Mouse (Mus musculus) CH12.LX (cell line): ENCODE results near the gene St6galnac4. TPM values are rescaled to one million over a fixed set of nuclear protein-coding genes. Genes with fewer than 3 reads are reported as not detected.

Source experiments
- DNase-seq: peaks from one replicate; pipeline ENCODE4 v3.0.0-alpha.2; 2013; ENCODE audit errors: extremely low read depth
- H3K27ac ChIP-seq: 2 replicates; pipeline ENCODE4 v1.5.1; 2012; ENCODE audit warnings: low read depth, mild to moderate bottlenecking, control low read depth, moderate library complexity; ENCODE audit not compliant: insufficient read depth
- H3K27me3 ChIP-seq: replicated peaks from 2 replicates; pipeline ENCODE3; 2012; ENCODE audit warnings: inconsistent platforms
- H3K36me3 ChIP-seq, 2 experiments: replicated peaks in 1 of 2; 2 replicates each; pipeline versions ENCODE3 to v1.6.1; 2012; ENCODE audit warnings: inconsistent platforms in 1 of 2, low read length in 1 of 2, mild to moderate bottlenecking in 1 of 2, mixed read lengths in 1 of 2, moderate library complexity in 1 of 2; ENCODE audit not compliant: control insufficient read depth in 1 of 2, insufficient read depth in 1 of 2
- H3K4me1 ChIP-seq, 2 experiments: 2 replicates each; pipeline ENCODE4 v1.6.1; 2012; ENCODE audit warnings: inconsistent platforms in 1 of 2, moderate library complexity in 1 of 2; ENCODE audit not compliant: insufficient read depth in 2 of 2, control insufficient read depth in 1 of 2
- H3K4me2 ChIP-seq: 2 replicates; pipeline ENCODE4 v1.6.1; 2012; ENCODE audit warnings: low read depth, mild to moderate bottlenecking, control low read depth; ENCODE audit not compliant: poor library complexity, insufficient read depth, severe bottlenecking
- H3K4me3 ChIP-seq, 3 experiments: fragments of 150-350 bp in 1 of 3; sonication (generic) in 1 of 3; replicated peaks in 1 of 3; 2 replicates each; pipeline versions ENCODE3 to v1.5.1; 2011 to 2012; ENCODE audit warnings: low read depth in 2 of 3, low read length in 2 of 3, mild to moderate bottlenecking in 2 of 3, moderate library complexity in 2 of 3, control low read depth in 1 of 3, improper control_type of control experiment in 1 of 3, inconsistent platforms in 1 of 3, mixed read lengths in 1 of 3; ENCODE audit not compliant: poor library complexity in 1 of 3
- H3K79me2 ChIP-seq: replicated peaks from 2 replicates; pipeline ENCODE4 v1.6.1; 2012; ENCODE audit warnings: mild to moderate bottlenecking, moderate library complexity; ENCODE audit not compliant: control insufficient read depth, poor library complexity, insufficient read depth, severe bottlenecking; ENCODE audit errors: extremely low read depth
- H3K9ac ChIP-seq: 2 replicates; pipeline ENCODE4 v1.6.1; 2012; ENCODE audit warnings: low read depth, mild to moderate bottlenecking, control low read depth, moderate library complexity; ENCODE audit not compliant: insufficient read depth
- H3K9me3 ChIP-seq: replicated peaks from 2 replicates; pipeline ENCODE3; 2012; ENCODE audit warnings: low read length, inconsistent platforms, mixed read lengths
- CHD1 ChIP-seq: IDR thresholded peaks from 2 replicates; pipeline ENCODE4 v1.6.1; 2012; ENCODE audit warnings: low read depth, low read length, improper control_type of control experiment, inconsistent platforms
- CTCF ChIP-seq, 2 experiments: IDR thresholded peaks in 1 of 2; conservative IDR thresholded peaks in 1 of 2; 2 replicates each; pipeline ENCODE4 v1.5.1; 2011 to 2012; ENCODE audit warnings: low read depth in 2 of 2, low read length in 2 of 2, improper control_type of control experiment in 1 of 2, inconsistent platforms in 1 of 2, mild to moderate bottlenecking in 1 of 2, moderate library complexity in 1 of 2
- EP300 ChIP-seq: IDR thresholded peaks from 2 replicates; pipeline ENCODE4 v1.6.1; 2011; ENCODE audit warnings: low read length, improper control_type of control experiment
- ETS1 ChIP-seq: conservative IDR thresholded peaks from 2 replicates; pipeline ENCODE4 v1.6.1; 2012; ENCODE audit warnings: low read depth, mild to moderate bottlenecking, inconsistent platforms, low read length, improper control_type of control experiment, moderate library complexity
- HCFC1 ChIP-seq: IDR thresholded peaks from 2 replicates; pipeline ENCODE4 v1.6.1; 2012; ENCODE audit warnings: low read depth, mild to moderate bottlenecking, inconsistent platforms, low read length, improper control_type of control experiment
- JUN ChIP-seq: IDR thresholded peaks from 2 replicates; pipeline ENCODE4 v1.6.1; 2011; ENCODE audit warnings: low read depth, mild to moderate bottlenecking, low read length, improper control_type of control experiment, moderate library complexity; ENCODE audit not compliant: insufficient read depth
- MAFK ChIP-seq: IDR thresholded peaks from 2 replicates; pipeline ENCODE4 v1.6.1; 2011; ENCODE audit warnings: low read length, improper control_type of control experiment; ENCODE audit not compliant: insufficient replicate concordance
- MAX ChIP-seq: IDR thresholded peaks from 2 replicates; pipeline ENCODE4 v1.6.1; 2011; ENCODE audit warnings: low read length, improper control_type of control experiment
- MXI1 ChIP-seq: IDR thresholded peaks from 2 replicates; pipeline ENCODE4 v1.6.1; 2011; ENCODE audit warnings: mild to moderate bottlenecking, low read depth, low read length, improper control_type of control experiment
- RAD21 ChIP-seq: IDR thresholded peaks from 2 replicates; pipeline ENCODE4 v1.6.1; 2011; ENCODE audit warnings: low read depth, mild to moderate bottlenecking, low read length, improper control_type of control experiment, moderate library complexity
- RCOR1 ChIP-seq: conservative IDR thresholded peaks from 2 replicates; pipeline ENCODE4 v1.6.1; 2012; ENCODE audit warnings: low read depth, mild to moderate bottlenecking, inconsistent platforms, low read length, improper control_type of control experiment
- SIN3A ChIP-seq: IDR thresholded peaks from 2 replicates; pipeline ENCODE4 v1.6.1; 2012; ENCODE audit warnings: low read length, improper control_type of control experiment, inconsistent platforms
- SMC3 ChIP-seq: IDR thresholded peaks from 2 replicates; pipeline ENCODE4 v1.6.1; 2011; ENCODE audit warnings: low read depth, low read length, improper control_type of control experiment
- TCF12 ChIP-seq: IDR thresholded peaks from 2 replicates; pipeline ENCODE4 v1.6.1; 2014; ENCODE audit warnings: low read depth, mild to moderate bottlenecking, inconsistent platforms, low read length, improper control_type of control experiment
- ZKSCAN1 ChIP-seq: IDR thresholded peaks from 2 replicates; pipeline ENCODE4 v1.6.1; 2012; ENCODE audit warnings: low read depth, inconsistent platforms, low read length, improper control_type of control experiment, borderline replicate concordance
- ZNF384 ChIP-seq: IDR thresholded peaks from 2 replicates; pipeline ENCODE4 v1.6.1; 2012; ENCODE audit warnings: low read depth, low read length, improper control_type of control experiment, inconsistent platforms
- dilution Hi-C: fragments of 300-500 bp; cut with MboI; formaldehyde crosslinking; loops from 2 replicates; pipeline ENCODE4 v1.14.3; 2020; ENCODE audit warnings: low sequenced_read_pairs; ENCODE audit not compliant: extremely low pct_unique_long_range_greater_than_20kb, extremely low pct_ligation_motif_present
- in situ Hi-C: fragments of 300-500 bp; cut with MboI; formaldehyde crosslinking; loops from 3 replicates; pipeline ENCODE4 v1.14.3; 2019; ENCODE audit warnings: low sequenced_read_pairs, low pct_ligation_motif_present, low pct_unique_long_range_greater_than_20kb, mixed read lengths
- polyA plus RNA-seq: library from polyadenylated mRNA; unstranded; fragments of >175 nt; gene quantifications from 2 replicates; pipeline ENCODE4 v1.2.1, GENCODE M21; 2012; ENCODE audit warnings: low read depth; ENCODE audit not compliant: insufficient read length
- total RNA-seq, 2 experiments: library from RNA; depleted of rRNA; stranded (reverse); fragments of 300-350 nt in 1 of 2; fragments of >200 nt in 1 of 2; gene quantifications; 2 replicates each; pipeline ENCODE4 v1.2.3; 2012 to 2014

The St6galnac4 gene
- total and polyA plus RNA-seq, 3 experiments: 51.9 to 81.7 (median 58.3) TPM

DNA sequence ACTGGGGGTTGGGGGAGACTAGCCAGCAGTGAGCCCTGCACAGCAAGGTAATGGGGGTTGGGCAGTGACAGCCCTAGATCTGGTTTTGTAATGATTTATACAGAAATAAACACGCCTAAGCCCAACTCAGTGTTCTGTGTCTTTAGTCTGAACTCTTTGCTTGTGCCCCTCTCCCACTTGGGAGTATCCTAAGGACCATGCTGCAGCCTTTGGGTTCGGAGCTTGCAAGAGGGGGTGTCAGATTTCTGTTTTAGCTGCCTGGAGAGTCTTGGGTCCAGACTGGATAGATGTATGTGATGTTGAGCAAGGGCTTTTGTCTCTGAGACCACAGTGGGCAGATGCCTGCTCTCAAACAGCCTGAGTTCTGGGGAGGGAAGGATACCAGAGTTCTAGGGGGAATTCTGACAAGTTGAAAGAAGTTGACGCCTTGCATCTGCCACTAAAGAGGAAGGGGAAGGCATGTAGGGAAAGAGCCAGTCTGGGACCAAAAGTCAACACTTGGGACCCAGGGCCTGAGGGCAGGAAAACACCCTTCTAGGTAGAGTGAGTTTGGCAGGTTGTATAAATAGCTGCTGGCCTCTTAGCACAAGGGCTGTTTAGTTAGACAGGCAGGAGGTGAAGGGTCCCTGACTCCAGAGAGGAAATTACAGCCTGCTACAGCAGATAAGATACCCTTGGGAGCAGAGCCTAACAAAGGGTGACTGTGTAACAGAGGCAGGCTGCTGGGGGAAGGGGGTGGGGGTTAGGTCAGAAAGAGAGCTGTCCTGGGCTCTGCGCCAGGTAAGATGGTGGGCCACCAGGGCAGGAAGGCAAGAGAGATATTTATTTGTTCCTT is 34.0 kb downstream of the St6galnac4 start:
- Histone ChIP-seq H3K27me3 (no peaks in the 10 kb centered on the region), H3K9ac (no peak overlapping the region), H3K4me3 (no peak overlapping the region), H3K4me2 (no peak overlapping the region), H3K36me3 (peaks cover 27 to 64% of the 10 kb centered on the region in 2 experiments), H3K4me1 (peaks cover under 1 to 16% of the 10 kb centered on the region in 2 experiments; a peak in 3 of 4 replicates), H3K27ac (no peak overlapping the region), H3K9me3 (peaks cover 7% of the 10 kb centered on the region), H3K79me2 (no peaks in the 10 kb centered on the region)
- dilution Hi-C loops: no loop called here
- DNase-seq: no peak
- in situ Hi-C loops: no loop called here
- TF ChIP-seq JUN (no peak), CHD1 (no peak), SMC3 (no peak)

DNA sequence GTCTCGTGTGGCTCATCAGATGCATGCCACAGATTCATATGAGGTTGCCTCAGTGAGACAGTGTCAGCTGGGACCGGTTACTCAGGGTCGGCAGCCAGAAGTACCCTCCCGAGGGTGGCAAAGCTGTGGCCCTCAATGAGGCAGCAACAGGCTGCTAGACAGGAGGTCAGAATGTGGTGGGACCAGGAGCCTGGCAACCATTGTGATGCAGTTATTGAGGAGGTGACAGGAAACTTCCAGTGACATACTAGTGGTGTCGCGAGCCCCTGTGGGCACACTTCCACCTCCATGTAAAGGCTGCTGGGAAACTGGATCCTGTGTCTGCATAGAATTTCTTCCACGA is 34.6 kb downstream of the St6galnac4 start, which contains the start of gene Ak1:
Ak1 (plus strand) TSS at position 242 of the 343 bp plus-strand sequence.
- Histone ChIP-seq H3K27me3 (no peaks in the 10 kb centered on the region), H3K4me1 (peaks cover 6 to 22% of the 10 kb centered on the region in 2 experiments), H3K9ac (no peak within 1 kb of the TSS), H3K9me3 (peaks cover 7% of the 10 kb centered on the region), H3K27ac (no peak within 1 kb of the TSS), H3K79me2 (no peaks in the 10 kb centered on the region), H3K4me2 (no peak within 1 kb of the TSS), H3K4me3 (no peak within 1 kb of the TSS), H3K36me3 (peaks cover 25 to 58% of the 10 kb centered on the region in 2 experiments)
- TF ChIP-seq MAX: no peak
- TF ChIP-seq MAFK: no peak
- TF ChIP-seq SMC3: no peak
- TF ChIP-seq HCFC1: no peak
- TF ChIP-seq ETS1: no peak
- TF ChIP-seq MXI1: no peak
- TF ChIP-seq ZKSCAN1: no peak
- no peak for TF ChIP-seq SIN3A
- no peak for TF ChIP-seq EP300
- TF ChIP-seq RCOR1: no peak
- no peak for TF ChIP-seq TCF12
- no peak for TF ChIP-seq RAD21
- no peak for TF ChIP-seq CTCF (conservative IDR thresholded peaks at IDR 0.05 in 1 of 2, IDR thresholded peaks at IDR 0.05 in 1 of 2; ENCODE audit: low read depth in 2 of 2, low read length in 2 of 2)
- no peak for TF ChIP-seq ZNF384
- no peak for TF ChIP-seq CHD1
- no peak for DNase-seq
- dilution Hi-C loops: no loop called here
- in situ Hi-C loops: no loop called here
